Mouse (Mus musculus) left cerebral cortex, postnatal 4 days (tissue): ENCODE measurements around the gene Espnl. TPM values are rescaled to one million over a fixed set of nuclear protein-coding genes. Genes with fewer than 3 reads are reported as not detected.

ENCODE experiments used
- DNase-seq: peaks from one replicate; pipeline ENCODE4 v3.0.0-alpha.2; 2022
- intact Hi-C: fragments of 180-260 bp; cut with DNase I; formaldehyde crosslinking; loops from one replicate; pipeline ENCODE4 v1.15.1; 2025
- total RNA-seq, 2 experiments: library from RNA; stranded (reverse); gene quantifications; 2 replicates each; pipeline ENCODE4 v1.2.3; 2021

The Espnl gene
- total RNA-seq, 2 experiments from 2014 or later, result 0.14 TPM; not detected in 1

GRCm38 (mm10) chr1:91313251-91313650, 8.6 kb upstream of the Espnl start:
- intact Hi-C loops, result no loop called here

GRCm38 (mm10) chr1:91317656-91318055, 4.2 kb upstream of the Espnl start:
- intact Hi-C loops, result no loop called here
- DNase-seq, result no peak

More at GRCm38 (mm10) chr1:91313251-91313650, 8.6 kb upstream of the Espnl start:
- DNase-seq, result no peak

- no peak for DNase-seq
- intact Hi-C loops, result no loop called here
These were observed 2.8 kb downstream of the Espnl start for GRCm38 (mm10) chr1:91324646-91325045.

GRCm38 (mm10) chr1:91325488-91326042, 3.7 kb downstream of the Espnl start:
- intact Hi-C loops, result no loop called here

GRCm38 (mm10) chr1:91332102-91332501, 10.2 kb downstream of the Espnl start:
- intact Hi-C loops, result no loop called here
- DNase-seq, result no peak

More at GRCm38 (mm10) chr1:91325488-91326042, 3.7 kb downstream of the Espnl start:
- no peak for DNase-seq

- intact Hi-C loops, result no loop called here
- no peak for DNase-seq
These were observed 11.7 kb downstream of the Espnl start for GRCm38 (mm10) chr1:91333582-91333981.

GRCm38 (mm10) chr1:91337355-91337754, 15.5 kb downstream of the Espnl start:
- intact Hi-C loops, result no loop called here
- no peak for DNase-seq

GRCm38 (mm10) chr1:91344001-91344400, 22.1 kb downstream of the Espnl start:
- peak; percentile 77 for DNase-seq
- intact Hi-C loops, result no loop called here

GRCm38 (mm10) chr1:91344921-91345685, 23.2 kb downstream of the Espnl start:
- intact Hi-C loops, result no loop called here
- DNase-seq, result peak; percentile 42

GRCm38 (mm10) chr1:91346892-91347291, 25.0 kb downstream of the Espnl start:
- intact Hi-C loops, result no loop called here

GRCm38 (mm10) chr1:91350841-91351240, 29.0 kb downstream of the Espnl start, which contains the start of gene Klhl30:
TSS of gene Klhl30 (plus strand) at chr1:91351016.
- intact Hi-C loops, result no loop called here
- no peak for DNase-seq

More at GRCm38 (mm10) chr1:91346892-91347291, 25.0 kb downstream of the Espnl start:
- peak; percentile 65 for DNase-seq

- intact Hi-C loops, result no loop called here
- no peak for DNase-seq
These were observed 29.4 kb downstream of the Espnl start for GRCm38 (mm10) chr1:91351249-91351648.

- intact Hi-C loops, result no loop called here
- DNase-seq, result no peak
These were observed 30.4 kb downstream of the Espnl start for GRCm38 (mm10) chr1:91352277-91352676.

- no peak for DNase-seq
- intact Hi-C loops, result no loop called here
These were observed 34.2 kb downstream of the Espnl start for GRCm38 (mm10) chr1:91356105-91356504.

- no peak for DNase-seq
- intact Hi-C loops, result no loop called here
These were observed 40.2 kb downstream of the Espnl start for GRCm38 (mm10) chr1:91362113-91362512.

GRCm38 (mm10) chr1:91364822-91365644, 43.2 kb downstream of the Espnl start:
- intact Hi-C loops, result no loop called here
- DNase-seq, result no peak

GRCm38 (mm10) chr1:91365816-91366214, 43.9 kb downstream of the Espnl start:
- intact Hi-C loops, result no loop called here
- no peak for DNase-seq

GRCm38 (mm10) chr1:91366215-91367108, 44.6 kb downstream of the Espnl start, which contains the start of gene Erfe:
TSS of gene Erfe (plus strand) at chr1:91366430.
- intact Hi-C loops, result no loop called here

GRCm38 (mm10) chr1:91367295-91367694, 45.4 kb downstream of the Espnl start:
- intact Hi-C loops, result no loop called here
- no peak for DNase-seq

More at GRCm38 (mm10) chr1:91366215-91367108, 44.6 kb downstream of the Espnl start, which contains the start of gene Erfe:
- DNase-seq, result peak; percentile 61

- intact Hi-C loops, result no loop called here
These were observed 47.5 kb downstream of the Espnl start for GRCm38 (mm10) chr1:91369408-91369807.

More at GRCm38 (mm10) chr1:91369408-91369807, 47.5 kb downstream of the Espnl start:
- no peak for DNase-seq
